Mouse (Mus musculus) ES-CJ7 (cell line): Measurements from ENCODE around the gene Gm1043.

Experiments
- DNase-seq: peaks from one replicate; pipeline ENCODE4 v3.0.0; 2011; ENCODE audit warnings: low read depth, low spot score

Gene Gm1043

DNA sequence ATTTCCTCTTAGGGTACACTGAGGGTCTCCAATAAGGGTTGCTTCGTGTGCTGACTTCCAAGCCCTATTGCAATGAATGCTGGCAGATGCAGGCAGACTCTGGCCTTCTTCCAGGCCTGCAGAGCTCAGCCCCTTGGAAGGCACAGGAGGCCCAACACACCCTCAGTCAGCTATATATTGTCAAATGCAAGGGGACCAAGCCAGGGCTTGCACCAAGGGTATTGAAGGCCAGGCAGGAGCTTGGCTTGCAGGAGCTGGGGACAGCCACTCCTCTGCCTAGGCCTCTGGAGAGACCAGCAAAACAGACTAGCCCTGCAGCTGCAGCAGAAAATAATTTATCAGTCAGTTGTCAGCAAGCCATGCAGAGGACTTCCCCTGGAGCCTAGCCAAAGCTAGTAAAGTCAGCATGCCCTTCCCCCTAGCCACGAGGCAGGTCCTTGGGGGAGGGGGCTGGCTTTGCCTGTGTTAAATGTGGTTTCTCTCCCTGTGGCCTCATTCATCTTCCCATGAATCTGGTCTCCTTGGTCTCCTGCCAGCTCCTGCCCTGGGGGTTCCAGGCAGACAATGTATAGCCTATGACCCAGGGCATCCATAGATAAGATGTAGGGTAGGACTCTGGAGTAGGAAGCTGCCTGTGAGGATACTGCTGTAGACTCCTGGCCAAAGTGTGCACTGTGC lies 113.0 kb downstream of the Gm1043 start:
- DNase-seq: no peak

DNA sequence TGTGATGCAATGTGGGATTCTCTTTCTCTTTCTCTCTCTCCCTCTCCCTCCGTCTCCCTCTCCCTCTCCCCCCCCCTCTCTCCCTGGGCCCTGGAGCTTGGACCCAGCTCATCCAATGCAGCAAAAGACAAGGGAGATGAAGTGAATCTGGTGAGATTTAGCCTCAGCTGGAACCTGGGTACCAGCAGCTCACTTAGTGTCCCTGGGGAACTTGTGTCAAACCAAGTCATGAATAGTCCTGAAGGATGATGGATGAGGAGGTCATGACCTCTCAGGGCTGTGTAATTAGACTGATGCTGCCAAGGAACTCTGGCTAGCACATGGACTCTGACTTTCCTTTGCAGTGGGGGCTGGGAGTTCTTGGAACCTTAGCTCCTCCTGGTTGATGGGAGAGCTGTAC lies 117.1 kb downstream of the Gm1043 start:
- DNase-seq: no peak

GRCm38 (mm10) chr5:37204886-37205285 lies 119.7 kb downstream of the Gm1043 start:
- DNase-seq: no peak

DNA sequence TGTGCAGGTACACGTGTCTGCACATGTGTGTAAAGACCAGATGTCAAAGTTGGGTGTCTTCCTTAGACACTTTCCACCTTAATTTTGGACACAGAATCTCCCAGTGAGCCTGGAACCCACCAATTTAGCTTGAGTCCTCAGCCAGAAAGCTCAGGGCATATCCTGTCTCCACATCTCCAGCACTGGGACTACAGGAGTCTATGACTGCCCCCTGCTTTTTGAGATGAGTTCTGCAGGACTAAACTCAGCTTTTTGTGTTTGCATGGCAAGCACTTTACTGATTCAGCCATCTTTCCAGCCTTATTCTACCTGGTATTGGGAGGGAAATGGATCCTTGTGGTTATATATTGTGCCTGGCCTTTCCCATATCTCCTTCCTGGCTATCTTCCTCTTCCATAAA lies 120.2 kb downstream of the Gm1043 start:
- DNase-seq: peak; percentile 8

DNA sequence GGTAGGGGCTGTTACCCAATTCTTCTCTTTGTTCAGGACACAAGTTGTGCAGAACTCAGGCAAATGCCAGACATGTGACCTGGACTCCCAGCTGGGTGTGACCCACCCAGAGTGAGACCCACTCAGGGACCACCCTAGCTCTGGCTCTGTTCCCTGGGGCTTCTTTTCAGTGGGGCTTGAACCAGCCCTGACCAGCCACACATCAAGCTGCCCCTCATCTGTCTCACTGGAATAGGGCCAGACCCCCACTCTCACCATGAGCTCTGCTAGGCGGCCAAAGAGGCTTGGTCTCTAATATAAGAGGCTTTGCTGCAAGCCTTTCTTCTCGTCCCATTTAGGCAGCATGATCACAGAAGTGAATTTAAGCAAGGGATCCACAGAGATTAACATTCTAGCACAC lies 121.2 kb downstream of the Gm1043 start:
- no peak for DNase-seq

DNA sequence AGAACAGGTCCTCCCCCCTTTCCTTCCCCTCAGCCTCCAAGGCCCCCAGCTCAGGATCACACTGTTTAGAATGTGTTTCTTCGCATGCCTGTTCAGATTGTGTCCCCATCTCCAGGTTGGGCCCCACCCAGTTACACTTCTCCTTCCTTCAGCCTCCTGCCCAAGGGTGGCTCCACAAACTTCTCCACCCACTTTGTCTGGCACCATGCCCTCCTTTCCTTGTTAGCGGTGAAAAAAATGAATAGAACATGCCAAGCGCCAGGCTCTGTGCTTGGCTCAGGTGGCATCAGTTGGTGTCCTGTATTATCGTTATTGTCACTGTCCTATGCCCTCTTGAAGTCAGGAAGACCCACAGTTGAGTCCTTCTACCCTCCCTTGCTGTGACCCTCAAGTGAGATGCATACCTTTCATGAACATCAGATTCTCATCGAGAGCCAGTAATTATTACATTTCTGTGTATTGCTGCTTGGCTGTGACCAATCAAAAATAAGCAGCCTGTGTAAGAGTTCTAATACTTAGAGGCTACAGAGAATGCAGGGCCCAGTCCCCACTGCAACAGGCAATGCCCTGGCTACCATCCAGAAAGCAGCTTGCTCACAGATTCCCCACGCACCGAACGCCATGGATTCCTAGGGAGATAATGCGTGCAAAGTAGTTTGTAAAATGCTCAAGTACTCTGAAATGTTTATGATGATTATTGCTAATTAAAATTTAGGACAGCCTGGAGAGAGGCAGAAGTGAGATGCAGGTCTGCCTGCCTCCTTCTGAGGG lies 128.0 kb downstream of the Gm1043 start:
- no peak for DNase-seq

GRCm38 (mm10) chr5:37213709-37214103 lies 128.5 kb downstream of the Gm1043 start:
- DNase-seq: no peak

- DNase-seq: no peak
Measured at GRCm38 (mm10) chr5:37214614-37215013, 129.4 kb downstream of the Gm1043 start.

- DNase-seq: no peak
Measured at GRCm38 (mm10) chr5:37215276-37215675, 130.1 kb downstream of the Gm1043 start.

GRCm38 (mm10) chr5:37219615-37220014 lies 134.4 kb downstream of the Gm1043 start:
- DNase-seq: peak; percentile 60

DNA sequence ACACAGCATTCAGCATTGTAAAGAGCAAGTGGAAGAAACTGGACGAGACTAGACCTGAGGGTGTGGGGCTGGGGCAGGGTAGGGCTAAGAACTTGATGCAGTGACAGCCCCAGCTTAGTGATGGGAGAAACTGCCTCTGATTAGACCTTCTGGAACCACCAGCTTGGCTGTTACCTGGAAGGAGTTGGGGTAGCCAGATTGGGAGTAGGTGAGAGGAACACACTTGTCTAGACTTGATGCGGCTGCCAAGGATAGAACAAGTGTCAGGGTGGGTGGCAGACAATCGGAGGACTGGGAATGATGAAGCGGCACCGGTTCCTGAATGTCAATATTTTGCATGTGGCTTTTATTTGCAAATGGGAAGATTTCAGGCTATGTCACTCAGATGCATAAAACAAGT lies 135.4 kb downstream of the Gm1043 start:
- DNase-seq: no peak

GRCm38 (mm10) chr5:37221563-37221962 lies 136.4 kb downstream of the Gm1043 start:
- no peak for DNase-seq

GRCm38 (mm10) chr5:37222316-37222715 lies 137.1 kb downstream of the Gm1043 start:
- DNase-seq: no peak

GRCm38 (mm10) chr5:37225708-37226107 lies 140.5 kb downstream of the Gm1043 start:
- DNase-seq: no peak

DNA sequence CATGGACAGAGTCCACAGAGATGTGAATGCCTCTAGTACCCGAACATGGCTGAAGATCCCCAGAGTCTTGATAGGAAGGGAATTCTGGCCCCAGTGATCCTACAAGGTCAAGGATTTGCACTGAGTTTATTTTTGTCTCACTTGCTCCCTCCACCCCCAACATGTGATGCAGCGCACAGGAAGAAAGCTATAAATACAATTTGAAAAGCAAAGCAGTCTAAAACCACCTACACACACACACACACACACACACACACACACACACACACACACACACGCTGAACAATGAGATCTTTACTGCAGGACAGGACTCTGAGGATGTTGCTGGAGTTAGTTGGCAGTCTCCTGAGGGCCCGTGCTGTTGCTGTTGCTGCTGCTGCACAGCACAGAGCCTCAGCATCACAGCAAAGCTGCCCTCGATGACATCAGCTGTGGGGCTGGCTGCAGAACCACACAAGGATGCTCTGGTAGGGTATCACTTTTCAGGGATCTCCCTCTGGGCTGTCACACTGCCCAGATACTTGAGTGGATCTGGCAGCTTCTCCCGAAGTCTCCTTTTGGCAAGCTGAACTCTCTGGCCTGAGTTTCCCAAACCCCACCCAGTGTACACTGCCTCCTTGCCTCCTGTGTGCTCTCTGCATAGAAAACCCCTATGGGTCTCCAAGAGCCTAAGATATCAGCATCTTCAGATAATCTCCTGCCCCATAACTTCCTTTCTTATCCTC lies 142.9 kb downstream of the Gm1043 start:
- no peak for DNase-seq

DNA sequence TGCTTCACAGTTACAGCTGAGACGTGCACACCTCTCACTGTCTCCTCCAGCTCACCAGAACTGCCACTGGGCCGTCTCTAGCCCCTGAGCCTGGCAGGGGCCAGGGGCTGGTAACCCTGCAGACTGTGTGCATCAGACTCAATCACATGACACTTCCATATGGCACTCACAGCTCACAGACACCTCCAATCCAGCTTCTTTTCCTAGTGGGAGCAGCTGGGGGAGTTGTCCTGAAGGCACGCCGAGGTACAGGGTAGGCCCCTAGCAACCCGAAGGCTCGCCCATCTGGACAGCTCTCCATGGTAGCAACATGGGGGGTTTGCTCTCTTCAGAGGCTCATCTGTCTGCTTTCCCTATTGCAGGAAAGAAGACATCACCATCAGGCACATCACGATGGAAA lies 143.7 kb downstream of the Gm1043 start:
- DNase-seq: no peak

GRCm38 (mm10) chr5:37233010-37233557 lies 147.9 kb downstream of the Gm1043 start:
- peak; percentile 30 for DNase-seq

DNA sequence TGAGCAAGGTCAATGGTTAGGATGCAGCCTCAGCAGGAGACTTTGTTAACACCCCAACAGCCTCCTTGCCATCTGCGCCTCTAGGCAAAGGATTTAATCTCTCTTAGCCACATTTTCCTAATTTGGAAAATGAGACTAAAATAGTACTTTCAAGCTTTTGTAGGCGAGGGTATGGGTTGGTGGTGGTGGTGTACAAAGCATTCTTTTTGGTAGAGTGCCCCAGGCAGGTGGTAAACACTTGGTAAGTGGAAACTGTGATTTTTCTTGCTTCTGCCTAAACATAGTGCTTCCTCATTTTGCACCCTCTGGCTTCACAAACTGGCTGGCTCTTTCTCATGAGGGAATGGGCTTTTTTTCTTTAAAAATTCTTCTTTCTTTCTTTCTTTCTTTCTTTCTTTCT lies 153.5 kb downstream of the Gm1043 start:
- DNase-seq: no peak

DNA sequence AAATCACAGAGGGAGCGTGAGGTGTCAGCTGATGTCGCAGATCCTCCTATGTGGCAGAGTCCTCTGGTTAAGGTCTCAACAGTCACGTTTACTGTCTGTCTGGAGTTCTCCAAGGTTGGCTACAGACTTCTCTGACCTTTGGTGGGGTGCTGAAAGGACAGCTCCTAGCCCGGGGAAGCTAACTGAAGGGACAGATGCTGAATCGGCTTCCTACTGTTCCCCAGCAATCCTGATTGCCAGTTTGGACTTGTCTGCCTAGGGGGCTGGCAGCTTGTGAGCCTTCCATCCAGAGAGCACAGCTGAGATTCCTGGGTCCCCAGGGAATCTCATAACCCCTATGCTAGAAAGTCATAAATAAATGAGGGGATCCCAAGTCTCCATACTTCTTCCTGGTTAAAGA lies 155.4 kb downstream of the Gm1043 start:
- DNase-seq: peak; percentile 79

GRCm38 (mm10) chr5:37241224-37241623 lies 156.1 kb downstream of the Gm1043 start:
- DNase-seq: no peak

- DNase-seq: peak; percentile 78
Measured at GRCm38 (mm10) chr5:37241651-37242151, 156.5 kb downstream of the Gm1043 start, which contains the start of gene Crmp1. Gene Crmp1, plus strand, starts transcription at chr5:37241940.
